8 mouse cellular contexts compared by ENCODE assay signal in the genomic region with DNA sequence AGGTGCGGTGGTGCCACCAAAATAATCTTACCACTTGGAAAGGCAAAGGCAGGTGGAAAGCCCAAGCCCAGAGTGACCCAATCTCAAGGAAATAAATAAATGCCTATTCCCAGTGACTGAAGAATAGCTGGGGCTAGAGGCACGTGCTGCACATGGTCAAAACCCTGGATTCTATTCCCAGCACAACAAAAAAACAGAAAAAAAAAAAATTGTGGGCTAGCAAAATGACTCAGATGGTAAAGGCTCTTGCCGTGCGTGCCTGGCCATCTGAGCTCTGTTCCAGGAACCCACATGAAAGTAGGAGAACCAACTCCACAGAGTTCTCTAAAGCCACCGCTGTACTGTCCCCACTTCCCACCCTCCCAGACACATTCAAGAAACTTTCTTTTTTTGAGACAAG. TPM values are rescaled to one million over a fixed set of nuclear protein-coding genes. Genes with fewer than 3 reads are reported as not detected.
DNase-seq lines count a peak whose midpoint lies in the region; ATAC-seq and TF ChIP-seq lines count a peak whose summit lies in the region.

No protein-coding gene starts in this region.

- no peaks in the 10 kb centered on the region for H3K9me3 ChIP-seq in heart, embryonic 14.5 days (ENCODE audit: control insufficient read depth, low read length)
- H3K9me3 ChIP-seq in ES-Bruce4 (replicated peaks; ENCODE audit: control insufficient read depth, insufficient read depth, low read length, poor library complexity, severe bottlenecking), result no peaks in the 10 kb centered on the region
- no peaks in the 10 kb centered on the region for H3K9me3 ChIP-seq in hindbrain, embryonic 12.5 days (replicated peaks)
- H3K9me3 ChIP-seq in midbrain, embryonic 11.5 days (ENCODE audit: control insufficient read depth, low read length), result no peaks in the 10 kb centered on the region

- 71% methylated on average over 5 of the region's 5 CpGs for WGBS in heart, embryonic 14.5 days
- WGBS in hindbrain, embryonic 12.5 days, result 82% methylated on average over 5 of the region's 5 CpGs
- 85% methylated on average over 5 of the region's 5 CpGs for WGBS in midbrain, embryonic 11.5 days

- intact Hi-C loops in heart, postnatal 14 days (cut with DNase I), result loop anchor here (5.0 kb wide), 2 partner anchors 42 to 92 kb away; a partner anchor contains a TSS

- no peak for DNase-seq in heart, postnatal 14 days
- no peak for DNase-seq in midbrain, embryonic 11.5 days (ENCODE audit: low spot score, missing footprints)
- DNase-seq in natural killer cell, adult 2 months (ENCODE audit: low spot score in 2 of 2), result no peak
- no peak for DNase-seq in retina, postnatal 1 day

- no peak for TF ChIP-seq CTCF in ES-Bruce4 (IDR thresholded peaks at IDR 0.05; ENCODE audit: low read depth, low read length)

- H3K4me2 ChIP-seq in heart, embryonic 14.5 days (ENCODE audit: low read length), result peak overlapping the region; percentile 64
- H3K4me2 ChIP-seq in hindbrain, embryonic 12.5 days (replicated peaks), result peak overlapping the region; percentile 65
- peak overlapping the region; percentile 60 for H3K4me2 ChIP-seq in midbrain, embryonic 11.5 days

- H3K27me3 ChIP-seq in heart, embryonic 14.5 days (ENCODE audit: control insufficient read depth, insufficient read depth, low read length), result no peaks in the 10 kb centered on the region
- no peaks in the 10 kb centered on the region for H3K27me3 ChIP-seq in ES-Bruce4 (ENCODE audit: control insufficient read depth, insufficient read depth, low read length, poor library complexity, severe bottlenecking)
- no peaks in the 10 kb centered on the region for H3K27me3 ChIP-seq in hindbrain, embryonic 12.5 days
- no peaks in the 10 kb centered on the region for H3K27me3 ChIP-seq in midbrain, embryonic 11.5 days (ENCODE audit: control insufficient read depth, insufficient read depth, low read length)

- no peak for ATAC-seq in heart, embryonic 14.5 days (ENCODE audit: insufficient number of reproducible peaks, insufficient read depth, low FRiP score, low read depth)
- no peak for ATAC-seq in hindbrain, embryonic 12.5 days (ENCODE audit: low FRiP score)
- ATAC-seq in midbrain, embryonic 11.5 days (ENCODE audit: low FRiP score), result no peak
- no peak for ATAC-seq in megakaryocyte-erythroid progenitor cell, adult 5-6 weeks (replicated peaks; ENCODE audit: low FRiP score, low TSS enrichment, poor library complexity, severe bottlenecking)

- H3K4me1 ChIP-seq in heart, embryonic 14.5 days (ENCODE audit: control insufficient read depth in 2 of 2, insufficient read depth in 2 of 2, low read length in 2 of 2), result peaks cover 9 to 31% of the 10 kb centered on the region in 2 experiments
- H3K4me1 ChIP-seq in ES-Bruce4 (ENCODE audit: control insufficient read depth, insufficient read depth, low read length), result no peaks in the 10 kb centered on the region
- H3K4me1 ChIP-seq in hindbrain, embryonic 12.5 days, result peaks cover 12% of the 10 kb centered on the region
- peaks cover 12% of the 10 kb centered on the region for H3K4me1 ChIP-seq in midbrain, embryonic 11.5 days (ENCODE audit: control insufficient read depth, insufficient read depth, low read length)

- no peak overlapping the region for H3K27ac ChIP-seq in heart, embryonic 14.5 days (replicated peaks in 1 of 2; ENCODE audit: control insufficient read depth in 1 of 2, insufficient read depth in 1 of 2, low read depth in 2 of 2, low read length in 2 of 2)
- no peak overlapping the region for H3K27ac ChIP-seq in ES-Bruce4 (ENCODE audit: insufficient read depth, low read length)
- no peak overlapping the region for H3K27ac ChIP-seq in hindbrain, embryonic 12.5 days
- no peak overlapping the region for H3K27ac ChIP-seq in midbrain, embryonic 11.5 days (ENCODE audit: low read depth, low read length)

- H3K36me3 ChIP-seq in heart, embryonic 14.5 days (ENCODE audit: control insufficient read depth, insufficient read depth, low read length), result 0 out of 2 replicates have a peak, but pooled peaks cover 2% of the 10 kb centered on the region
- no peaks in the 10 kb centered on the region for H3K36me3 ChIP-seq in ES-Bruce4 (ENCODE audit: control insufficient read depth, insufficient read depth, low read length, poor library complexity, severe bottlenecking)
- H3K36me3 ChIP-seq in hindbrain, embryonic 12.5 days, result no peaks in the 10 kb centered on the region
- H3K36me3 ChIP-seq in midbrain, embryonic 11.5 days (ENCODE audit: control insufficient read depth, insufficient read depth, low read length), result no peaks in the 10 kb centered on the region

- no peak for TF ChIP-seq POLR2A in ES-Bruce4 (IDR thresholded peaks at IDR 0.05; ENCODE audit: insufficient read depth, low read length)

- peak overlapping the region in 1 of 2 experiments; percentile 49; a peak in 2 of 4 replicates for H3K4me3 ChIP-seq in heart, embryonic 14.5 days (ENCODE audit: control insufficient read depth in 1 of 2, insufficient read depth in 1 of 2, low read depth in 1 of 2, low read length in 2 of 2)
- no peak overlapping the region for H3K4me3 ChIP-seq in ES-Bruce4 (ENCODE audit: low read depth, low read length)
- peak overlapping the region; percentile 86 for H3K4me3 ChIP-seq in hindbrain, embryonic 12.5 days
- H3K4me3 ChIP-seq in midbrain, embryonic 11.5 days (ENCODE audit: low read depth, low read length), result peak overlapping the region; percentile 85; the same call in 1 of the 2 replicates

- peak overlapping the region; percentile 93; the same call in 1 of the 2 replicates for H3K9ac ChIP-seq in heart, embryonic 14.5 days (ENCODE audit: low read length)
- H3K9ac ChIP-seq in ES-Bruce4 (ENCODE audit: low read depth, poor library complexity, severe bottlenecking), result 0 out of 2 replicates have a peak overlapping the region, but pooled peaks have one; percentile 65
- H3K9ac ChIP-seq in hindbrain, embryonic 12.5 days, result no peak overlapping the region
- H3K9ac ChIP-seq in midbrain, embryonic 11.5 days (ENCODE audit: low read length), result peak overlapping the region; percentile 88; the same call in 1 of the 2 replicates

- TF ChIP-seq EP300 in ES-Bruce4 (IDR thresholded peaks at IDR 0.05; ENCODE audit: insufficient read depth, low read depth, low read length), result no peak

RNA-seq across cellular contexts. Expression of a gene that starts 1.8 kb away (rescaled TPM):
- polyA plus RNA-seq in heart, embryonic 14.5 days (2014; fragmentation: Nextera tagmentation; extraction: Ambion mirVana), result 19.3 and 20.2 TPM in 2 replicates
- 10 to 100 TPM; 28.4 to 29.8 TPM for total RNA-seq in heart, postnatal 14 days (2021)
- 31.5 and 35.1 TPM in 2 replicates for polyA plus RNA-seq in ES-Bruce4 (2011; ENCODE audit: insufficient read depth, insufficient read length, low read depth, missing spikeins)
- polyA plus RNA-seq in hindbrain, embryonic 12.5 days (2016; fragmentation: Nextera tagmentation; extraction: Ambion mirVana), result 18.4 and 19.7 TPM in 2 replicates
- polyA plus RNA-seq in midbrain, embryonic 11.5 days (2014; fragmentation: Nextera tagmentation; extraction: Ambion mirVana), result 22.2 and 22.4 TPM in 2 replicates
- total RNA-seq in megakaryocyte-erythroid progenitor cell, adult 5-6 weeks (2014; fragmentation: Nextera tagmentation), result 67.0 and 72.8 TPM in 2 replicates
- 19.5 and 26.5 TPM in 2 replicates for total RNA-seq in megakaryocyte-erythroid progenitor cell, adult 5-6 weeks (2017)

RNA-seq across cellular contexts. Expression of a gene that starts 43.2 kb away (rescaled TPM):
- 12.1 and 13.0 TPM in 2 replicates for polyA plus RNA-seq in heart, embryonic 14.5 days (2014; fragmentation: Nextera tagmentation; extraction: Ambion mirVana)
- 1 to 10 TPM; 3.8 to 4.7 TPM for total RNA-seq in heart, postnatal 14 days (2021)
- polyA plus RNA-seq in ES-Bruce4 (2011; ENCODE audit: insufficient read depth, insufficient read length, low read depth, missing spikeins), result 22.5 and 24.4 TPM in 2 replicates
- polyA plus RNA-seq in hindbrain, embryonic 12.5 days (2016; fragmentation: Nextera tagmentation; extraction: Ambion mirVana), result 18.9 and 24.5 TPM in 2 replicates
- 19.2 and 22.3 TPM in 2 replicates for polyA plus RNA-seq in midbrain, embryonic 11.5 days (2014; fragmentation: Nextera tagmentation; extraction: Ambion mirVana)
- 21.2 and 23.4 TPM in 2 replicates for total RNA-seq in megakaryocyte-erythroid progenitor cell, adult 5-6 weeks (2014; fragmentation: Nextera tagmentation)
- total RNA-seq in megakaryocyte-erythroid progenitor cell, adult 5-6 weeks (2017), result 8.2 and 16.3 TPM in 2 replicates
